Mouse (Mus musculus) forebrain, postnatal 0 days (tissue): ENCODE measurements at regions not wholly inside any gene's neighbourhood (a gene's known extent, or its start where the extent isn't known, plus 50 kb on each side); places are given as distances from the start of the nearest gene placed in this dataset.

Source experiments
- ATAC-seq: fragments of 200-750 bp; cut with Nextera tagmentation; 2 replicates; pipeline ENCODE4 v1.8.0; 2017; ENCODE audit warnings: mild to moderate bottlenecking, moderate library complexity
- DNase-seq: peaks from one replicate; pipeline ENCODE4 v3.0.0-alpha.2; 2015
- H3K27ac ChIP-seq: fragments of 300-500 bp; sonication (generic); 2 replicates; pipeline ENCODE4 v1.5.1; 2014; ENCODE audit warnings: low read depth, mild to moderate bottlenecking, antibody characterized with exemption, low read length, moderate library complexity, mixed read lengths
- H3K27me3 ChIP-seq: fragments of 300-500 bp; sonication (generic); 2 replicates; pipeline ENCODE4 v1.6.1; 2014; ENCODE audit warnings: mild to moderate bottlenecking, low read length, mixed read lengths; ENCODE audit not compliant: insufficient read depth
- H3K36me3 ChIP-seq: fragments of 300-500 bp; sonication (generic); 2 replicates; pipeline ENCODE4 v1.6.1; 2014; ENCODE audit warnings: mild to moderate bottlenecking, moderate library complexity; ENCODE audit not compliant: insufficient read depth
- H3K4me1 ChIP-seq: fragments of 300-500 bp; sonication (generic); 2 replicates; pipeline ENCODE4 v1.6.1; 2014; ENCODE audit warnings: antibody characterized with exemption; ENCODE audit not compliant: insufficient read depth
- H3K4me2 ChIP-seq: fragments of 300-500 bp; sonication (generic); 2 replicates; pipeline ENCODE4 v1.6.1; 2014; ENCODE audit warnings: low read depth, mild to moderate bottlenecking, moderate library complexity
- H3K4me3 ChIP-seq: fragments of 300-500 bp; sonication (generic); 2 replicates; pipeline ENCODE4 v1.5.1; 2014; ENCODE audit warnings: low read depth, low read length, mixed read lengths
- H3K9ac ChIP-seq: fragments of 300-500 bp; sonication (generic); 2 replicates; pipeline ENCODE4 v1.6.1; 2014; ENCODE audit warnings: mild to moderate bottlenecking
- H3K9me3 ChIP-seq: fragments of 300-500 bp; sonication (generic); 2 replicates; pipeline ENCODE4 v1.6.1; 2016; ENCODE audit warnings: low read length
- CTCF ChIP-seq: sonication (generic); IDR thresholded peaks from 2 replicates; pipeline ENCODE4 v1.5.1; 2016; ENCODE audit warnings: antibody characterized with exemption, control low read depth, low read depth
- WGBS: fragments of 180-500 bp; shearing (Covaris S2); extraction: QIAGEN DNeasy Blood & Tissue Kit; methylation state at CpG from one replicate; pipeline ENCODE4 v1.1.7; 2014; 5-methylcytosine and 5-hydroxymethylcytosine counted together

DNA sequence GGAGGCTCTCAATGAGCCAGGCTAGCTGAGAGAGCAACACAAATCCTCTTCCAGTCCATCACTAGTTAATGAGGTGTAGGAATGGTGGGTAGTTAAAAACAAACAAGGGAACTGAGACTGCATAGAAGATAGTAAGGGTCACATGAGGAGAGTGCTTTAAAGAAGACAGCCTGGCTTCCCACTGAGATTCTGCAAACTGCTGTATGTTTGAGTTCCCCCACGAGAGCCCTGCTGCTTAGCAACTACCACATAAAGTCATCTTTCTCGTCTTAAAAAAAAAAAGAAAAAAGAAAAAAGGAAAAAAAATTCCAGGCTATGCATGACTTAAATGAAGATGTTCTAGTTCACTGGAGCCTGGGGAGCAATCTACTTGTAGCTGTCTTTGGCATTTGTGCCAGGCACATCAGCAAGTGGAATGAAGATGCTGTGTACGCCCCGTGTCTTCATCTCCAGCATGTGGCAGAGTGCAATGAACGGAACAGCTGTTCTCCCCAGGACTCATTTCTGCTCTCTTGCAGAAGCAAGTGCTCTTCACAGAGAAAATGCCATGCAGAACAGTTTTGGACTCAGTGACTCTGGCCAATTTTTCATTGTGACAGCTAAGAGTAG is 113.2 kb upstream of the 1810046K07Rik start:
- 20% methylated on average over 5 of the region's 5 CpGs for WGBS
- no peak for TF ChIP-seq CTCF

DNA sequence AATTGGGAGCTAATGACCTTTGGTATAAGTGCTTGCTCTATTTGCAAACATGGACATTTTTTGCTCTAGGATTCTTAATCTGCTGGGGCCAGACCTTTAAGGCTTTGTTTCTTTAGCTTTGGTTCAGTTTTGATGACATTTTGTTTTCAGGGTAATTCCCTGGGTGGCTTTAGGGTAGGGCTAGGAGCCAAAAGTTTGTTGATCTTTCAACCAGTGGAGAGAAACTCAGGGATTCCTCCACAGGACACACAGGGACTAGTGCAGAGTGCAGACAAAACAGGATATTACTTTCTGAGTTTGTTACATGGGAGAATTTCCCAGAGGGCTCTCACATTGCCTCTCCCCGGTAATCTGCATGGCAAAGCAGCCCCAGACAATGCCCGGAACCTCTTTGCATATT is 127.0 kb upstream of the 1810046K07Rik start:
- no peaks in the 10 kb centered on the region for H3K36me3 ChIP-seq
- no peak overlapping the region for H3K4me3 ChIP-seq
- H3K27ac ChIP-seq: no peak overlapping the region
- no peak overlapping the region for H3K4me2 ChIP-seq
- no peak overlapping the region for H3K9ac ChIP-seq
- DNase-seq: no peak
- no peak for ATAC-seq
- no peaks in the 10 kb centered on the region for H3K9me3 ChIP-seq
- 36% methylated on average over 2 of the region's 2 CpGs for WGBS
- TF ChIP-seq CTCF: no peak
- no peaks in the 10 kb centered on the region for H3K27me3 ChIP-seq
- no peaks in the 10 kb centered on the region for H3K4me1 ChIP-seq

More for the DNA sequence above, 113.2 kb upstream of the 1810046K07Rik start:
- Histone ChIP-seq H3K36me3 (no peaks in the 10 kb centered on the region), H3K4me2 (peak overlapping the region; percentile 20; the same call in 1 of the 2 replicates), H3K27me3 (no peaks in the 10 kb centered on the region), H3K9me3 (no peaks in the 10 kb centered on the region), H3K4me3 (no peak overlapping the region), H3K27ac (peak overlapping the region; percentile 74), H3K4me1 (no peaks in the 10 kb centered on the region; the same call in 1 of the 2 replicates), H3K9ac (no peak overlapping the region)
- DNase-seq: peak; percentile 80
- peak; percentile 92 for ATAC-seq

DNA sequence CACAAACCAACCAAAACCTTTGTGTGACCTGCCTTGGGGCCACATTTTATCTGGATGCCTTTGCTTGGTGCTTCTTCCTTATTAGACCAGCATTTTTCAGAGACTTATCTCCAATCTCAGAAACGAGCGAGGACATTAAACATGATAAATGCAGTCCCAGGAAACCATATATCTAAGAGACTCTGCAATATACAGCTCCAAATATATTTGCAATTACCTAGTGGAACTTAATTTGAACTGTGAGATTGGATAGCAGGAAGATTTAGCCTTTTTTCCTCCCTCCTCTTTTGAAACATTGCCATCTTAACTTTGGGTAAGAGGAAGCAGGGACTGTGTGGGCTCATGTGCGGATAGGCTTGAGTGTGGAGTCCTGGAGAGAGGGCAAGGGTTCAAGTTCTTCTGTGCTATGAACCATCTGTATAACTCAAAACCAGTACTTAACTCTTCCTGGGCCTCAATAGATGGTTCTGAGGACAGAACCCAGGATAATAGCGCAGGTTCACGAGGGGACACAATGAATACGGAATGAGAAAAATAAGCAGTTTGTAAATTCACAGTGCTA is 133.8 kb upstream of the 1810046K07Rik start:
- Histone ChIP-seq H3K27me3 (no peaks in the 10 kb centered on the region), H3K4me1 (no peaks in the 10 kb centered on the region), H3K36me3 (no peaks in the 10 kb centered on the region), H3K4me3 (no peak overlapping the region), H3K9me3 (no peaks in the 10 kb centered on the region), H3K9ac (no peak overlapping the region), H3K4me2 (no peak overlapping the region), H3K27ac (no peak overlapping the region)
- 88% methylated on average over 6 of the region's 6 CpGs for WGBS
- no peak for TF ChIP-seq CTCF
- ATAC-seq (no peak), DNase-seq (no peak)

DNA sequence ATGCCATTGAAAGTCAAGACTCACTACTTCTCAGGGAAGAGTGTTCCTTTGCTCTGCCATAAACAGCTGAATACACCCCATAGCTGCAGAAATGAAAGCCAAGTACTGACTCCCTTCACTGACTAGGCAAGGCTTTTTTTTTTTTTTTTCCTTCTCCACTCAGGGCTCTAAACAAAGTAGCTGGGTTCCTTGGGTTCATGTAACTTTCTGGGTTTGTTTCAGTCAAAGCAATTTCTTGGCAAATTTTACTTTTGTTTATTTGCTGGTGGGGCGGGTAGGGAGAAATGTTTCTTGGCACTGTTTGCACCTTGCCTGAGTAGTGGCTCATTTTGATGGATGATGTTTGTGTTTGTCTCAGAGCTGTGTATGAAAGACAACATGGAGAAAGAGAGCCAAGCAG is 141.3 kb upstream of the 1810046K07Rik start:
- Histone ChIP-seq H3K4me1 (no peaks in the 10 kb centered on the region), H3K27ac (no peak overlapping the region), H3K36me3 (no peaks in the 10 kb centered on the region), H3K4me3 (no peak overlapping the region), H3K9me3 (no peaks in the 10 kb centered on the region), H3K27me3 (no peaks in the 10 kb centered on the region), H3K4me2 (no peak overlapping the region), H3K9ac (no peak overlapping the region)
- ATAC-seq: no peak
- WGBS: 60% methylated on average over 1 of the region's 1 CpGs
- DNase-seq: no peak
- TF ChIP-seq CTCF: no peak

DNA sequence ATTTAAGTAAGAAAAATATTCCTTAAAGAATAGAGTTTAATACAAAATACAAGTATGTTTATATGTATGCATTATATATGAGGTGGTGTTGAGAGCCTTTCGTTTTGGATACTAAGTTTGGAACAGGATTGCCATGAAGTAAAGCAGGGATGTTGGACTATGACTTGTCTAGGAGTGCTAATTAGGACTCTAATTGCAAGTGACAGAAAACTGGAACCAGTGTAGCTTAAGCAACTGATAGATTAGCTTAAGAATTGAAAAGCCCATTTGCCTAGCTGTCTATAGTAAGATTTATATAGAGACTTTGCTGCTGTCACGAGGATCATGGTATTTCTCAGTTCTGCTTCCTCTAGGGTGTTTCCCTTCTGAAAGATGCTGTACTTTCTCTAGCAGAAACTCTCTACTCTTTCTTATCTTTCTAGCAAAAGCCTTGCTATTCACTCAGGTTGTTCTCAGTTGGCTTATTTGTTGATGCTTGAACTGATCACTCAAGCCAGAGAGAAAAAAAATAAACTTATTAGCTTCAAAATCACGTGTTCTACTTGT is 147.9 kb upstream of the 1810046K07Rik start:
- Histone ChIP-seq H3K9me3 (no peaks in the 10 kb centered on the region), H3K9ac (no peak overlapping the region), H3K4me1 (no peaks in the 10 kb centered on the region), H3K27ac (no peak overlapping the region), H3K27me3 (no peaks in the 10 kb centered on the region), H3K4me3 (no peak overlapping the region), H3K36me3 (no peaks in the 10 kb centered on the region), H3K4me2 (no peak overlapping the region)
- no peak for TF ChIP-seq CTCF
- DNase-seq: no peak
- ATAC-seq: no peak
- 42% methylated on average over 3 of the region's 3 CpGs for WGBS

DNA sequence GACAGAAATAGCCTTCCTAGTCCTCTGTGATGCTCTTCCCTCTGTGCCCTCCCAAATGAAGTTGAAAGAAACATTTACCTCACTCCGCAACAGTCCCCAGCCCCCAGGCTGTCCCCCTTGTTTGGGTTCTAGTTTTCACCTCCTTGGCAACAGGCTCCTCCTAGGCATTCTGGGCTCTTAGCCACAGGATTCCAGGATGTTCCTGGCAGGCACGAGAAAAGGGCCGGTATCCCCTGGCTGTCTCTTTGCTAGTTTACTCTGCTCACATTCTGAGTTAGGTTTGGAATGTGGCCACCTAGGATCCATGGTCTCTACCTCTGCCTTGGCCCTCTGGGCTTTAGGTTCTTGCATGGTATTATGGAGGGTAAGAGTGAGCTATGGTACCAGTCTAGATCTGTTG is 159.1 kb upstream of the 1810046K07Rik start:
- Histone ChIP-seq H3K27me3 (no peaks in the 10 kb centered on the region), H3K27ac (no peak overlapping the region), H3K4me2 (no peak overlapping the region), H3K36me3 (no peaks in the 10 kb centered on the region), H3K9ac (no peak overlapping the region), H3K4me3 (no peak overlapping the region), H3K4me1 (no peaks in the 10 kb centered on the region), H3K9me3 (no peaks in the 10 kb centered on the region)
- DNase-seq: no peak
- WGBS: 53% methylated on average over 3 of the region's 3 CpGs
- no peak for ATAC-seq
- no peak for TF ChIP-seq CTCF

DNA sequence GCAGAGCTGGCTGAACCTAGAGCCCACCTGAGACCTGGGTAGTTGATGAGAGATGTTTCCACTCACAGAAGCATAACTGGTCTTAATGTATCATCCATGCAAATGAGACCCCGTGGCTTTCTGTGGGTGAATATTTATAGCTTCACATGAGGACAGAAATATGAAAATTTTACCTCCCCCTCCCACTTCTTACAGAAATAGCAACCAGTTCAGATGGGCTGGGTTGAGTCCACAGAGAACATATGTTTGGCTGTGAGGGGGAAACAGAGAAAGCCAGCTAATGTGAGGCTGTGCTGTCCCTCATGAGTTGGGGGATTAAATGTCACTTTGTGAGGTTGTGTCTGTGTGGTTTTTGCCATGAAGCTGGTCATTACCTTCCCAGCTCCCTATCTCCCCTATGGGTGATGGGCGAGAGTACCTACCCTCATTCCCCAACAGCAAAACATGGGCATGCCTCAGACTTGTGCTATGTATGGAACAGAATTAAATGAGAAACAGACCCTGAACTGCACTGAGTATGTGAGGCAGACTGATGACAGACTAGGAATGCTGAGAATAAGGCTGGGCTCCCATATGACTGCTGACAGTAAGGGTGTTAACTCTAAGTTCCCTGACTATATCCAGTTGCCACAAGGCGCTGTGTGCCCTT is 178.7 kb upstream of the 1810046K07Rik start:
- Histone ChIP-seq H3K4me1 (no peaks in the 10 kb centered on the region), H3K27me3 (no peaks in the 10 kb centered on the region), H3K4me2 (no peak overlapping the region), H3K9me3 (no peaks in the 10 kb centered on the region), H3K4me3 (no peak overlapping the region), H3K9ac (no peak overlapping the region), H3K36me3 (no peaks in the 10 kb centered on the region), H3K27ac (0 out of 2 replicates have a peak overlapping the region, but pooled peaks have one; percentile 15)
- ATAC-seq: peak; percentile 93
- TF ChIP-seq CTCF: no peak
- DNase-seq: peak; percentile 67
- 72% methylated on average over 3 of the region's 3 CpGs for WGBS
